Mouse (Mus musculus) embryonic fibroblast, embryonic 13.5 days (primary cell): ENCODE data around the gene Clta.

Experiments used
- CTCF ChIP-seq: IDR thresholded peaks from 2 replicates; pipeline ENCODE4 v1.5.1; 2011; ENCODE audit warnings: mild to moderate bottlenecking, control low read depth, low read length, moderate library complexity, borderline replicate concordance; ENCODE audit not compliant: insufficient read depth
- POLR2A ChIP-seq: IDR thresholded peaks from 2 replicates; pipeline ENCODE4 v1.6.1; 2011; ENCODE audit warnings: low read depth, mild to moderate bottlenecking, control low read depth, low read length, moderate library complexity

DNA sequence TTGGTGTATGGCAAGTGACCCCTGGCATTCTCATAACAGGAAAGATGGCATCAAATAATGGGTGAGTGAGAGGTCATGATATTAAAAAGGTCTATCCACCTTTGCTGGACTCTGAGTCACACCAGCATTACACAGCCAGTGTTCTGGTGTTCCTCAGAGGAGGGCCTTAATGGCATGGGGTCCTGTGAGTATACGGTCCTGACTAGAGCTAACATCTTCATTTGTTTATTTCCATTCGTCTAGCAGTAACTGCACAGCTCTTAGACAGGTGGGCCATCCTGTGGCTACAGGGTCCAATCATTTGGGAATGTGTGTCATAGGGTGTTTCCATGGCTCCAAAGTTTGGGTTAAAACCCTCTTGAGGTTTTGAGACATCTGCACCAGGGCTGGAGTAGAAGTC lies 9.9 kb upstream of the Clta start:
- TF ChIP-seq CTCF (no peak), POLR2A (no peak)
